Mouse (Mus musculus) heart, postnatal 0 days (tissue): ENCODE data around the gene Gapt. TPM values are rescaled to one million over a fixed set of nuclear protein-coding genes. Genes with fewer than 3 reads are reported as not detected.
A peak's percentile ranks its signal among the peaks of the same experiment; 100 is the strongest.

Experiments
- ATAC-seq: fragments of 200-750 bp; cut with Nextera tagmentation; 2 replicates; pipeline ENCODE4 v1.8.0; 2017; ENCODE audit warnings: low read depth, moderate number of reproducible peaks, moderate library complexity; ENCODE audit not compliant: insufficient read depth
- DNase-seq: peaks from one replicate; pipeline ENCODE4 v3.0.0-alpha.2; 2016; ENCODE audit warnings: low spot score
- H3K27ac ChIP-seq: fragments of 300-500 bp; sonication (generic); 2 replicates; pipeline ENCODE4 v1.5.1; 2014; ENCODE audit warnings: low read depth, mild to moderate bottlenecking
- H3K27me3 ChIP-seq: fragments of 300-500 bp; sonication (generic); 2 replicates; pipeline ENCODE4 v1.6.1; 2014; ENCODE audit warnings: low read length, mixed read lengths; ENCODE audit not compliant: control insufficient read depth, insufficient read depth
- H3K36me3 ChIP-seq: fragments of 300-500 bp; sonication (generic); replicated peaks from 2 replicates; pipeline ENCODE4 v1.6.1; 2014; ENCODE audit warnings: low read length, mixed read lengths; ENCODE audit not compliant: control insufficient read depth, insufficient read depth
- H3K4me1 ChIP-seq: fragments of 300-500 bp; sonication (generic); 2 replicates; pipeline ENCODE4 v1.6.1; 2014; ENCODE audit warnings: antibody characterized with exemption; ENCODE audit not compliant: control insufficient read depth, insufficient read depth
- H3K4me2 ChIP-seq: fragments of 300-500 bp; sonication (generic); 2 replicates; pipeline ENCODE4 v1.6.1; 2014; ENCODE audit warnings: low read depth, mild to moderate bottlenecking, low read length, moderate library complexity
- H3K4me3 ChIP-seq: fragments of 300-500 bp; sonication (generic); 2 replicates; pipeline ENCODE4 v1.5.1; 2014; ENCODE audit warnings: low read depth, low read length
- H3K9ac ChIP-seq: fragments of 300-500 bp; sonication (generic); replicated peaks from 2 replicates; pipeline ENCODE4 v1.6.1; 2014; ENCODE audit warnings: low read depth, low read length, mixed read lengths
- H3K9me3 ChIP-seq: fragments of 300-500 bp; sonication (generic); replicated peaks from 2 replicates; pipeline ENCODE4 v1.6.1; 2016; ENCODE audit warnings: low read length; ENCODE audit not compliant: control insufficient read depth
- CTCF ChIP-seq: IDR thresholded peaks from 2 replicates; pipeline ENCODE4 v1.5.1; 2016; ENCODE audit warnings: antibody characterized with exemption, control low read depth, low read depth
- EP300 ChIP-seq: IDR thresholded peaks from 2 replicates; pipeline ENCODE4 v1.6.1; 2016; ENCODE audit warnings: antibody characterized with exemption, low read depth
- WGBS: fragments of 180-500 bp; shearing (Covaris S2); extraction: QIAGEN DNeasy Blood & Tissue Kit; methylation state at CpG from one replicate; pipeline ENCODE4 v1.1.7; 2014; 5-methylcytosine and 5-hydroxymethylcytosine counted together
- polyA plus RNA-seq: library from polyadenylated mRNA; unstranded; fragments of >200 nt; fragmentation: Nextera tagmentation; extraction: Ambion mirVana; gene quantifications from 2 replicates; pipeline ENCODE4 v1.2.1, GENCODE M21; 2015
- total RNA-seq: library from RNA; depleted of rRNA; stranded (reverse); fragments of >200 nt; gene quantifications from 2 replicates; pipeline ENCODE4 v1.2.3, GENCODE M21; 2014; ENCODE audit warnings: low replicate concordance

Gapt gene
- total and polyA plus RNA-seq, 2 experiments from 2014 or later: 0.10 TPM; not detected in 1

- peak within 1 kb of the TSS; percentile 88 for H3K4me2 ChIP-seq
- ATAC-seq (peak; percentile 95), DNase-seq (peak; percentile 97)
- no peaks in the 10 kb centered on the region for H3K27me3 ChIP-seq
- H3K9ac ChIP-seq: peak within 1 kb of the TSS; percentile 84
- H3K27ac ChIP-seq: peak within 1 kb of the TSS; percentile 96
- H3K36me3 ChIP-seq: peaks cover 26% of the 10 kb centered on the region
- no peaks in the 10 kb centered on the region for H3K4me1 ChIP-seq
- H3K9me3 ChIP-seq: peaks cover 5% of the 10 kb centered on the region; the same call in 1 of the 2 replicates
- under 1% methylated on average over 66 of the region's 71 CpGs for WGBS
- peak within 1 kb of the TSS; percentile 64 for H3K4me3 ChIP-seq
- TF ChIP-seq CTCF (peak; percentile 75), EP300 (peak; percentile 71)
Observed at GRCm38 (mm10) chr13:110394291-110395178, 37.5 kb upstream of the Gapt start, which contains the start of gene Plk2. Gene Plk2 (plus strand): TSS chr13:110395046.

DNA sequence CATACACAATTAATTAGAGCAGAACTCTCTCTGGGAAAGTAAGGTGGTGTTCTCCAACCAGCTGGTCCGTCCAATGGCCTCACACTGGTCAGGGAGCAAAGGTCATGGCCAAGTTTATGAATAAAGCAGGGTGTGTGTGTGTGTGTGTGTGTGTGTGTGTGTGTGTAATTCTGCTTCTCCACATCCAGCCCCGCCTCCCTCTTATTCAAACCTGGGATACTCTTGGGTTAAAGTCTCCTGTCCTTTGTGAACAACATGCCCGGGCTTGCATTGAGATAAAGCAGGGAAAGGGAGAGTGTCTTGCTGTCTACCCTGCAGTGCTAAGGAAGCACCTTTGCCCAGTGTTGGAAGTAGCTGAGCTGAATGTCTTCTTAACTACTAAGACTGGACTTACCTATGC lies 35.6 kb upstream of the Gapt start:
- Histone ChIP-seq H3K9me3 (peaks cover 10% of the 10 kb centered on the region; the same call in 1 of the 2 replicates), H3K9ac (no peak overlapping the region), H3K4me1 (no peaks in the 10 kb centered on the region), H3K4me3 (no peak overlapping the region), H3K27me3 (no peaks in the 10 kb centered on the region), H3K4me2 (no peak overlapping the region), H3K27ac (no peak overlapping the region), H3K36me3 (peaks cover 7% of the 10 kb centered on the region)
- TF ChIP-seq CTCF (no peak), EP300 (no peak)
- ATAC-seq: no peak
- 34% methylated on average over 3 of the region's 3 CpGs for WGBS
- no peak for DNase-seq

GRCm38 (mm10) chr13:110392210-110392609 lies 35.2 kb upstream of the Gapt start:
- ATAC-seq (no peak), DNase-seq (peak; percentile 56)
- TF ChIP-seq CTCF (peak; percentile 85), EP300 (no peak)
- Histone ChIP-seq H3K9ac (no peak overlapping the region), H3K4me3 (no peak overlapping the region), H3K4me2 (no peak overlapping the region), H3K27me3 (no peaks in the 10 kb centered on the region), H3K4me1 (no peaks in the 10 kb centered on the region), H3K36me3 (0 out of 2 replicates have a peak, but pooled peaks cover 4% of the 10 kb centered on the region), H3K27ac (no peak overlapping the region), H3K9me3 (peaks cover 10% of the 10 kb centered on the region; the same call in 1 of the 2 replicates)
- WGBS: 12% methylated on average over 8 of the region's 8 CpGs

GRCm38 (mm10) chr13:110384514-110384913 lies 27.5 kb upstream of the Gapt start:
- no peaks in the 10 kb centered on the region for H3K36me3 ChIP-seq
- peaks cover 4% of the 10 kb centered on the region; the same call in 1 of the 2 replicates for H3K9me3 ChIP-seq
- TF ChIP-seq EP300 (no peak), CTCF (no peak)
- DNase-seq (no peak), ATAC-seq (no peak)
- H3K4me1 ChIP-seq: no peaks in the 10 kb centered on the region
- no peaks in the 10 kb centered on the region for H3K27me3 ChIP-seq
- H3K9ac ChIP-seq: no peak overlapping the region
- H3K4me3 ChIP-seq: no peak overlapping the region
- H3K27ac ChIP-seq: no peak overlapping the region
- no peak overlapping the region for H3K4me2 ChIP-seq
- 47% methylated on average over 6 of the region's 6 CpGs for WGBS

GRCm38 (mm10) chr13:110382447-110382901 lies 25.5 kb upstream of the Gapt start:
- no peak overlapping the region for H3K4me3 ChIP-seq
- H3K27ac ChIP-seq: no peak overlapping the region
- no peaks in the 10 kb centered on the region for H3K4me1 ChIP-seq
- no peaks in the 10 kb centered on the region for H3K36me3 ChIP-seq
- H3K4me2 ChIP-seq: no peak overlapping the region
- no peaks in the 10 kb centered on the region for H3K27me3 ChIP-seq
- ATAC-seq (no peak), DNase-seq (no peak)
- no peaks in the 10 kb centered on the region for H3K9me3 ChIP-seq
- 16% methylated on average over 5 of the region's 5 CpGs for WGBS
- peak; percentile 74 for TF ChIP-seq CTCF
- TF ChIP-seq EP300: no peak
- H3K9ac ChIP-seq: no peak overlapping the region
